Mouse (Mus musculus) CH12.LX (cell line): ENCODE measurements around the gene Creld2.

Experiments used
- CTCF ChIP-seq, 2 experiments: IDR thresholded peaks in 1 of 2; conservative IDR thresholded peaks in 1 of 2; 2 replicates each; pipeline ENCODE4 v1.5.1; 2011 to 2012; ENCODE audit warnings: low read depth in 2 of 2, low read length in 2 of 2, improper control_type of control experiment in 1 of 2, inconsistent platforms in 1 of 2, mild to moderate bottlenecking in 1 of 2, moderate library complexity in 1 of 2
- NELFE ChIP-seq: IDR thresholded peaks from 2 replicates; pipeline ENCODE4 v1.6.1; 2011; ENCODE audit warnings: low read depth, low read length, improper control_type of control experiment

DNA sequence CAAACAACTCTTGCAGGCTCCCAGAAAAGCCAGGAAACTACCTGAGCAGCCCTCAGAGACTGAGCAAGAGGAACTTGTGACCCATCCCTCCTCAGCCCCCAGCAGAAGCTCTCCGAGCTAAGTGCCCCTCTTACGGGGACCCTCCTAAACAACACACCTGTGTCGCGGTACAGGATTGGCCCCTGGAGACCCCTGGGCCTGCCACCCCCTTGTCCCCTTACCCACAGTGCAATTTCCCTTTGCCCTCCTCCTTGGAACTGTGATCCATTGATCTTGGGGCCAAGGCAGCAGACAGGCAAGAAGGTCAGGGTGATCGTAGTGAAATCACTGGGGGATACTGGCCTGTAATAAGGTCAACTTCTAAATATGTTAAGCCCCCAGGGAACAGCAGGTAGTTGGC is 17.1 kb downstream of the Creld2 start:
- no peak for TF ChIP-seq CTCF (conservative IDR thresholded peaks at IDR 0.05 in 1 of 2, IDR thresholded peaks at IDR 0.05 in 1 of 2; ENCODE audit: low read depth in 2 of 2, low read length in 2 of 2)
- TF ChIP-seq NELFE, result no peak
